Mouse (Mus musculus): Measurements from ENCODE around the gene Ccl2.

Gene Ccl2

DNA sequence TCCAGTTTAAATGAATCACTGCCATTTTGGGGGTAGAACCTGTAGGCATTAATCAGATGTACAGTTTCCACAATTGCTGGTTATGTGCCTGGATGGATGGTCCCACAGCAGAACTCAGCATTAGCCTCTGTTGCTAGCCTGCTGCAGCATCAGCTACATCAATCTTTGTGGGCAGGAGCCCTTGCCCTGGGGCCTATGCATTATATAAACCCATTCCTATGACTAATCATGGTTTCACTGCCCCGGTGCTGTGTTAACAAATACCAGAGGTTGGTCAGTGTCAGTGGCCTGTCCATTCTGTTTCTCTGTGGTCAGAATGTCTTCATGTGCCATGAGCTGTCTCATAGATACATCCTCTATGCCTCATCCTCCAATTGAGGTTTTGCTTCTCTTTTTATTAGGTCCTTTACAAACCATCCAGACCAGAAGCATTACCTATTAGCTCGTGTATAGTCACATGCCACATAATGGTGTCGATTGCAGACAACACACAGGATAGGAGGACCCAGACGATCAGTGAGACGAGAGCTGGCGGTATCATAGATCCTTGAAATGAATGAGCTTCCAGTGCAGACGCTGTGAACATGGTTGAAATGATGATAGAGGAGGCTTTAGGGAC is 31.7 kb downstream of the Ccl2 start:
- no peaks in the 10 kb centered on the region for H3K9me3 ChIP-seq (ENCODE audit: low read length)
- no peaks in the 10 kb centered on the region for H3K4me1 ChIP-seq (replicated peaks; ENCODE audit: low read depth, low read length)
- no peaks in the 10 kb centered on the region for H3K36me3 ChIP-seq (ENCODE audit: insufficient read depth, low read length)
- TF ChIP-seq NANOG (IDR thresholded peaks at IDR 0.05; ENCODE audit: borderline replicate concordance, low read length) (no peak), POU5F1 (IDR thresholded peaks at IDR 0.05; ENCODE audit: borderline replicate concordance, low read length) (no peak), CTCF (conservative IDR thresholded peaks at IDR 0.05; ENCODE audit: low read length) (no peak)
- no peaks in the 10 kb centered on the region for H3K27me3 ChIP-seq (ENCODE audit: insufficient read depth, low read length)
- H3K4me3 ChIP-seq (replicated peaks; ENCODE audit: low read length): no peak overlapping the region

DNA sequence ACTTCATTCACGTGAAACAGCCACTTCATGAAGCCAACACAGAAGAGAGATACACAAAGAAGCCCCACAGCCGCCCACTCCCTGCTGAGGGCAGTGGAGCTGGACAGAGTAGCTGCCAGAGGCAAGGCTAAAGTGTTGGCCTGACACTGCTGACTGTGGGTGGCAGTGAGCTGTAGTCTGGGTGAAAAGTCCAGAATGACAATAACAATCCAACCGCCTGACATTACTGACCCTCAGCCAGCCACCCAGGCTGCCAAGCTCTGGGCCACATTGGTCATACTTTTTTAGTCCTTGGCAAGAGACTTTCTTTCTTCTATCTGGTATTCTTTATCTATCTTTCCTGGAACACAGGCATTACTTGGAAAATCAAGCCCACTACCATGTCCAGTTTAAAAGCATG is 35.7 kb downstream of the Ccl2 start:
- Histone ChIP-seq H3K4me3 (replicated peaks; ENCODE audit: low read length) (no peak overlapping the region), H3K9me3 (ENCODE audit: low read length) (peaks cover 12% of the 10 kb centered on the region), H3K36me3 (ENCODE audit: insufficient read depth, low read length) (no peaks in the 10 kb centered on the region), H3K4me1 (replicated peaks; ENCODE audit: low read depth, low read length) (no peaks in the 10 kb centered on the region), H3K27me3 (ENCODE audit: insufficient read depth, low read length) (no peaks in the 10 kb centered on the region)
- no peak for TF ChIP-seq POU5F1 (IDR thresholded peaks at IDR 0.05; ENCODE audit: borderline replicate concordance, low read length)
- TF ChIP-seq CTCF (conservative IDR thresholded peaks at IDR 0.05; ENCODE audit: low read length): no peak
- TF ChIP-seq NANOG (IDR thresholded peaks at IDR 0.05; ENCODE audit: borderline replicate concordance, low read length): no peak

DNA sequence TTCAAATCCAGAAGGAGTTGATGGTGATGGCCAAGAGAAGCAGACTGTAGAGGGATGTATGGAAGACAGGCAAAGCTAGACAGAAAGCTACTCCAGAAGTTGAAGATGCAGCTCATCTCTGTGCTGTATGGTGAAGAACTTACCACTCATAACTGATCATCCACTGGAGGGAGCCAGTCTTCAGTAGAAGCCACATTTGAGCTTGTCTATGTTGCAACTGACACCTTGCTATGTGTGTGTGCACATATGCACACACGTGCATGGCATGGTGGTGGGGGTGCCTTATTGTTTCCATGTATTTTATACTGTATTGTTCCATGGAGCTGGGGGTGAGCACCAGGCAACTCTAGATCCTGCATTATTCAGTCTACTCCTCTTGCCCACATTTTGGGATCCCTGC is 37.0 kb downstream of the Ccl2 start:
- TF ChIP-seq CTCF (conservative IDR thresholded peaks at IDR 0.05; ENCODE audit: low read length) (no peak), NANOG (IDR thresholded peaks at IDR 0.05; ENCODE audit: borderline replicate concordance, low read length) (no peak), POU5F1 (IDR thresholded peaks at IDR 0.05; ENCODE audit: borderline replicate concordance, low read length) (no peak)
- no peaks in the 10 kb centered on the region for H3K4me1 ChIP-seq (replicated peaks; ENCODE audit: low read depth, low read length)
- no peaks in the 10 kb centered on the region for H3K36me3 ChIP-seq (ENCODE audit: insufficient read depth, low read length)
- no peaks in the 10 kb centered on the region for H3K27me3 ChIP-seq (ENCODE audit: insufficient read depth, low read length)
- peaks cover 13% of the 10 kb centered on the region for H3K9me3 ChIP-seq (ENCODE audit: low read length)
- no peak overlapping the region for H3K4me3 ChIP-seq (replicated peaks; ENCODE audit: low read length)

DNA sequence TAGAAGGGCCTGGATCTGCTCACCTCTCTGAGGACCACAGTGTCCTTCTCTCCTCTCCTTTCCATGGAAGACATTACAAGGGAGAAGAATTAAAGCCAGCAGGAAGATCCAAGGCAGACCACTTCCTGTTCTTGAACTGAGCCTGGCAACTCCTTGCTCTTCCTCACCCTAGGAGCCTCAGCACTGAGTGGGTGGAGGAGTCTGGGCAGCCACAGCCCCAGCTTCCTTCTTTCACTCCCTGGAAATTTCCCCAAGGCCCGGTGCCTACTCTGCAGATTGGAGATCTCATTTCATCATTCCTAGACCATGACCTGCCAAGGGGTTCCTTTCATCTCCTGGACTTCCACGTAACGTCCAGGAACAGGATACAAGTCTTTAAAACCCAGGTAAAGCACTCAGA is 37.6 kb downstream of the Ccl2 start:
- H3K4me3 ChIP-seq (replicated peaks; ENCODE audit: low read length): no peak overlapping the region
- TF ChIP-seq NANOG (IDR thresholded peaks at IDR 0.05; ENCODE audit: borderline replicate concordance, low read length) (no peak), POU5F1 (IDR thresholded peaks at IDR 0.05; ENCODE audit: borderline replicate concordance, low read length) (no peak), CTCF (conservative IDR thresholded peaks at IDR 0.05; ENCODE audit: low read length) (no peak)
- H3K27me3 ChIP-seq (ENCODE audit: insufficient read depth, low read length): no peaks in the 10 kb centered on the region
- H3K4me1 ChIP-seq (replicated peaks; ENCODE audit: low read depth, low read length): no peaks in the 10 kb centered on the region
- peaks cover 13% of the 10 kb centered on the region for H3K9me3 ChIP-seq (ENCODE audit: low read length)
- H3K36me3 ChIP-seq (ENCODE audit: insufficient read depth, low read length): no peaks in the 10 kb centered on the region

DNA sequence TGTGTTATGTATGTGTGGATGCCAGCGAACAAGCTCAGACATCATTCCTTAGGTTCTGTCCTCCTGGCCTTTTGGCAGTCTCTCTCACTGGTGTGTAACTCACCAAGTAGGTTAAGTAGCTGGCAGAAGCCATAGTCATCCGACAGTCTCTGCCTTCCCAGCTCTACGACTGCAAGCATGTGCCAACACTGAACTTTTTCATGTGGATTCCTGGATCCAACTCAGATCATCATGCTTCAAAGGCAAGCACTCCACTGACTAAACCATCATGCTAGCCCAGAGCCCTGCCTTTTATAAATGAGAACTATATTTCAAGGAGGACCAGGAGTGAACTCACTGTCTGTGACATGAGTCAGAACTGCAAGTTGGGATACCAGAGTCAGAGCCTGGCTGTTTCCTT is 38.3 kb downstream of the Ccl2 start:
- no peak for TF ChIP-seq POU5F1 (IDR thresholded peaks at IDR 0.05; ENCODE audit: borderline replicate concordance, low read length)
- no peak for TF ChIP-seq NANOG (IDR thresholded peaks at IDR 0.05; ENCODE audit: borderline replicate concordance, low read length)
- TF ChIP-seq CTCF (conservative IDR thresholded peaks at IDR 0.05; ENCODE audit: low read length): no peak
- H3K4me3 ChIP-seq (replicated peaks; ENCODE audit: low read length): no peak overlapping the region
- no peaks in the 10 kb centered on the region for H3K27me3 ChIP-seq (ENCODE audit: insufficient read depth, low read length)
- H3K4me1 ChIP-seq (replicated peaks; ENCODE audit: low read depth, low read length): no peaks in the 10 kb centered on the region
- no peaks in the 10 kb centered on the region for H3K36me3 ChIP-seq (ENCODE audit: insufficient read depth, low read length)
- peaks cover 13% of the 10 kb centered on the region for H3K9me3 ChIP-seq (ENCODE audit: low read length)

DNA sequence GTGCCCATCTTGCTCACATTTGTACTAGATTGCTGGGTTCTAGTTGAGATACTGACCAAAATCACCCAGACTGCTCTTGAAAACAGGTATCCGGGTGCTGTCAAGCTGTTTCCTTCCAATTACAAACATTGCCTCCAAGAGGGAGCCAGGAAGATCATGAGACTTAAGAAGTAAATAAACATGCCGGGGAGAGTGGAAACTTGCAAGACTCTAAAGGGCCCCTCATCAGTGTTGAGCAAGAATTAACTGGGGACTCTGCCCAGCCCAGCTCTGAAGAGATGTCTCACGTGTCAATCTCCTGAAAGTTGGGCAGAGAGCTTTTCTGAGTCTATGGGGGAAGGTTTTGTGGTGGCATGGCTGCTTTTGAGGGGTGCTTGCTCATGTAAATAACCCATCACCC is 41.7 kb downstream of the Ccl2 start:
- no peak overlapping the region for H3K4me3 ChIP-seq (replicated peaks; ENCODE audit: low read length)
- H3K9me3 ChIP-seq (ENCODE audit: low read length): peaks cover 13% of the 10 kb centered on the region
- H3K36me3 ChIP-seq (ENCODE audit: insufficient read depth, low read length): no peaks in the 10 kb centered on the region
- no peaks in the 10 kb centered on the region for H3K4me1 ChIP-seq (replicated peaks; ENCODE audit: low read depth, low read length)
- TF ChIP-seq CTCF (conservative IDR thresholded peaks at IDR 0.05; ENCODE audit: low read length): no peak
- no peak for TF ChIP-seq POU5F1 (IDR thresholded peaks at IDR 0.05; ENCODE audit: borderline replicate concordance, low read length)
- H3K27me3 ChIP-seq (ENCODE audit: insufficient read depth, low read length): no peaks in the 10 kb centered on the region

DNA sequence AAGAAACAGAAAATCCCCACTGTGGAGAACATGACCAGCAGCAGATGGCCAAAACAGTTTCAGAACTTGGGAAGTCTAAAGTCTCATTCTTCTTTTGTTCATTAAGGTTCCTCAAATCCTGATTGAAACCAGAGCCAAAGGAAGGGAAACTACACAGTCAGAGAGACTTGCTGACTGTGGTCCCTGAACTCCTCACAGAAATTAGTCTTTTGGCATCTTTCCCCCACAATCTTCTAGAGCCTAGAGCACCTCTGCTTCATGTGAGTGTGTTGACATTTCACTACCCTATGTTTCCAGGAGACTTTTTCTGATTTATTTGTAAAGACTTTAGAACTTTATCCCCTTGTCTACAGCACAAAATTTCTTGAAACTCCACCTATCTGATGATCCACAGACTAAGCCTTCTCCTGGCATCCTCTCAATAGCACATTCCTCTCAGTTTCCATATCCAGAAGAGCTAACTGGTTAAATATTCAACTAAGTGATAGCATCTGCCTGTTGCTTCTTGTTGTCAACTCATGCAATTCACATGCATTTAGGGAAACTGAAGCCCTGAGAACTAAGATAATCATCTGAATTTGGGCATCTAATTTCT is 42.9 kb downstream of the Ccl2 start:
- H3K4me1 ChIP-seq (replicated peaks; ENCODE audit: low read depth, low read length): no peaks in the 10 kb centered on the region
- TF ChIP-seq CTCF (conservative IDR thresholded peaks at IDR 0.05; ENCODE audit: low read length): no peak
- peaks cover 13% of the 10 kb centered on the region for H3K9me3 ChIP-seq (ENCODE audit: low read length)
- H3K4me3 ChIP-seq (replicated peaks; ENCODE audit: low read length): no peak overlapping the region
- no peaks in the 10 kb centered on the region for H3K27me3 ChIP-seq (ENCODE audit: insufficient read depth, low read length)
- H3K36me3 ChIP-seq (ENCODE audit: insufficient read depth, low read length): no peaks in the 10 kb centered on the region

DNA sequence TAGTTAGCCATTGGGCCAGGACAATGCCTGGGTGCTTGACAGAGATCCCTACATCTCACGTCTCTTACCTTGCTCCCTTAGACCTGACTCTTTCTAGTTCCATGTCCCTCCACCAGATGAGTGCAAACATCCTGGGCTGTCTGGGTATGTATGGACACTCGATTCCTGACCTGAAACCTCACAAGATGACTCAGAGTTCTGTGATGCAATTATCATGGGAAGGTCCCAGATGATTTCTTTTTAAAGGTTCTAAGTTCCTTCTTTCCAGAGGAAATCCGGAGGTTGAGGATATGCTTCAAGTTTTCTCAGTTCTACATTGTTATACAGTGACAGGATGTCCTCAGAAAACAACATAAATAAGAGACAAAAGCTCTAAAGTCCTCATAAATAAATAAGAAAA is 45.5 kb downstream of the Ccl2 start:
- Histone ChIP-seq H3K4me3 (replicated peaks; ENCODE audit: low read length) (no peak overlapping the region), H3K4me1 (replicated peaks; ENCODE audit: low read depth, low read length) (no peaks in the 10 kb centered on the region), H3K36me3 (ENCODE audit: insufficient read depth, low read length) (no peaks in the 10 kb centered on the region), H3K27me3 (ENCODE audit: insufficient read depth, low read length) (no peaks in the 10 kb centered on the region), H3K9me3 (ENCODE audit: low read length) (peaks cover 3% of the 10 kb centered on the region; the same call in 1 of the 2 replicates)
- TF ChIP-seq POU5F1 (IDR thresholded peaks at IDR 0.05; ENCODE audit: borderline replicate concordance, low read length) (no peak), CTCF (conservative IDR thresholded peaks at IDR 0.05; ENCODE audit: low read length) (no peak), NANOG (IDR thresholded peaks at IDR 0.05; ENCODE audit: borderline replicate concordance, low read length) (no peak)

DNA sequence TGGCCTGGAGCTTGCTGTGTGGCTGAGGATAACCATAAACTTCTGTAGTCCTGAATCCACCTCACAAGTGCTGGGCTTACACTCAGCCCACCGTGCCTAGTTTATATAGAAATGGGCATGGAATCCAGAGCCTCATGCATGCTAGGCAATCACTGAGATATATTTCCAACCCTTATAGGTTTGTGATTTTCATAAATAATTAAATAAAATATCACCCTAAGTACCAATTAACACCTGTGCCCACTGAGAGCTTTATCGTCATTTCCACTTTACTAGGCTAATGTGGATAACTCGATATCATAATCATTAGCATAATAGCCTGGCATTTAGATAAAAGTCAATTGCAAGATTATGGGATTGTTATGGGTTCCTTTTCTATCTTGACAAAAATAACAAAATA is 49.0 kb downstream of the Ccl2 start:
- TF ChIP-seq CTCF (conservative IDR thresholded peaks at IDR 0.05; ENCODE audit: low read length) (no peak), POU5F1 (IDR thresholded peaks at IDR 0.05; ENCODE audit: borderline replicate concordance, low read length) (no peak), NANOG (IDR thresholded peaks at IDR 0.05; ENCODE audit: borderline replicate concordance, low read length) (no peak)

More for the DNA sequence above, 49.0 kb downstream of the Ccl2 start:
- no peaks in the 10 kb centered on the region for H3K27me3 ChIP-seq (ENCODE audit: insufficient read depth, low read length)
- H3K4me1 ChIP-seq (replicated peaks; ENCODE audit: low read depth, low read length): peaks cover 5% of the 10 kb centered on the region; the same call in 1 of the 2 replicates
- H3K9me3 ChIP-seq (ENCODE audit: low read length): no peaks in the 10 kb centered on the region
- H3K4me3 ChIP-seq (replicated peaks; ENCODE audit: low read length): no peak overlapping the region
- no peaks in the 10 kb centered on the region for H3K36me3 ChIP-seq (ENCODE audit: insufficient read depth, low read length)
